Comparison of ENCODE assay signal across 12 mouse cellular contexts in the genomic region with DNA sequence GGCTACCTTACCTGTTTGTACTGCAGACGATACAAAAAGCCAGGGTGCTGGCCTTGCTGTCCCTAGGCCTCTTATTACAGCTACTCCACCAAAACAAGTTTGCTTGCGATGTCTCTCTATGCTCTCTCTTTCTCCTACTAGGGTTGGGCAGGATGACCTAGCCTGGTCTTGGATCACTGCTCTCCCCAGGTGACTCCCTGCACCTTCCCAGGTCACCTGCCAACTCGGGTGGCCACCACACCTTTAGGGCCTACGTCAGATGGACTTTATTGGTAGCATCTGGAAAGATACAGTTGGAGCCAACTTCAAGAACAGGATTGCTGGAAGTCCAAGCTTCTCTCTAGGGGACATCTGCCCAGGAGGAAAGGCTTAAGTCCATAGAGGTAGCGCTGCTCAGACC. TPM values are rescaled to one million over a fixed set of nuclear protein-coding genes. Genes with fewer than 3 reads are reported as not detected.
"Had no signal": no experiment of that assay in that cellular context is flagged by ENCODE, and none has a peak within 500 bp of the region (broad histone marks: within the 10 kb centered on the region; RNA-seq: fewer than 3 reads in every experiment).

No protein-coding gene starts in this region.

- H3K36me3 ChIP-seq: lung, embryonic 15.5 days; midbrain, embryonic 13.5 days; midbrain, embryonic 15.5 days; neural tube, embryonic 12.5 days had no signal

- H3K27me3 ChIP-seq: lung, embryonic 15.5 days; midbrain, embryonic 15.5 days had no signal

- H3K27ac ChIP-seq: liver, embryonic 14.5 days; midbrain, embryonic 13.5 days; midbrain, embryonic 15.5 days; neural tube, embryonic 12.5 days had no signal

- H3K9me3 ChIP-seq: lung, embryonic 15.5 days; midbrain, embryonic 13.5 days; midbrain, embryonic 15.5 days; neural tube, embryonic 12.5 days had no signal

- H3K4me3 ChIP-seq: lung, embryonic 15.5 days; midbrain, embryonic 13.5 days; midbrain, embryonic 15.5 days; neural tube, embryonic 12.5 days had no signal

- ATAC-seq: lung, postnatal 0 days; midbrain, embryonic 13.5 days had no signal

- H3K9ac ChIP-seq: liver, embryonic 14.5 days; lung, embryonic 15.5 days; midbrain, embryonic 13.5 days; midbrain, embryonic 15.5 days; neural tube, embryonic 12.5 days had no signal

- H3K4me2 ChIP-seq: midbrain, embryonic 11.5 days; midbrain, embryonic 13.5 days; neural tube, embryonic 12.5 days had no signal

RNA-seq across cellular contexts. Expression of gene Ccdc9b, which starts 2.4 kb away (rescaled TPM):
- total RNA-seq: neutrophil, adult 5-6 weeks had no signal

RNA-seq across cellular contexts. Expression of gene Phgr1, which starts 7.7 kb away (rescaled TPM):
- total RNA-seq: midbrain, postnatal 0 days; monocyte, adult 5-6 weeks; neutrophil, adult 5-6 weeks had no signal
- polyA plus RNA-seq: liver, embryonic 14.5 days; lung, embryonic 15.5 days; midbrain, embryonic 11.5 days; midbrain, embryonic 13.5 days; midbrain, embryonic 15.5 days; midbrain, postnatal 0 days; neural tube, embryonic 12.5 days; neural tube, embryonic 14.5 days; urinary bladder, adult 2 months had no signal

RNA-seq across cellular contexts. Expression of gene Disp2, which starts 14.6 kb away (rescaled TPM):
- total RNA-seq: monocyte, adult 5-6 weeks; neutrophil, adult 5-6 weeks had no signal
